Mouse (Mus musculus): ENCODE measurements at regions not wholly inside any gene's neighbourhood (a gene's known extent, or its start where the extent isn't known, plus 50 kb on each side); places are given as distances from the start of the nearest gene placed in this dataset.

DNA sequence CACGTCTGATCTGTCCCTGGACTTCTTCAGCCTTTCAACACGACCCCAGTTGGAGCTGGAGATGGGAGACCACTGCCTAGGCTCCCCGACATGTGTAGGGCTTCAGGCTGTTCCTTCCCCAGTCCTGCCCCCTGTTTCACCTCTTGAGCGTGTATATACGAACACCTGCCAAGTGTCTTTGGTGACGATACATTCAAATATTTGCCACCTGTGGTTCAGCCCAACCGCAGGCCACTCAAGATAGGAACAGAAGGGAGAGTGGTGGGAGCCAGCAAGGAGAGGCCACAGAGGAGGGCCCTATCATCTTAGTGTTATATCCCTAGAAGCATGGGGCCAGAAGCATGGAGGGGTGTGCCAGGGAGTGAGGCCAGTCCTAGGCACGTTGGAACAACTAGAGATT lies 59.9 kb upstream of the Wnt11 start:
- no peaks in the 10 kb centered on the region for H3K27me3 ChIP-seq (ENCODE audit: control insufficient read depth in 1 of 2, insufficient read depth in 2 of 2, low read length in 2 of 2)
- H3K27ac ChIP-seq (ENCODE audit: control insufficient read depth, low read depth, low read length): no peak overlapping the region
- no peaks in the 10 kb centered on the region for H3K79me2 ChIP-seq (ENCODE audit: control insufficient read depth, insufficient read depth, low read length, poor library complexity)
- H3K9me3 ChIP-seq (replicated peaks; ENCODE audit: insufficient read depth, low read length): no peaks in the 10 kb centered on the region
- no peak overlapping the region for H3K4me3 ChIP-seq (ENCODE audit: control insufficient read depth in 1 of 2, insufficient read depth in 1 of 2, low read depth in 2 of 2, low read length in 2 of 2)
- TF ChIP-seq RAD21 (IDR thresholded peaks at IDR 0.05; ENCODE audit: low read depth, low read length): no peak
- H3K36me3 ChIP-seq (ENCODE audit: control insufficient read depth in 1 of 2, insufficient read depth in 2 of 2, low read length in 2 of 2): no peaks in the 10 kb centered on the region
- no peak overlapping the region for H3K9ac ChIP-seq (ENCODE audit: control insufficient read depth, low read depth, low read length, poor library complexity, severe bottlenecking)
- DNase-seq (ENCODE audit: low read depth, low spot score): no peak
- H3K4me1 ChIP-seq (ENCODE audit: control insufficient read depth in 1 of 2, insufficient read depth in 2 of 2, low read length in 2 of 2): peaks cover 3 to 9% of the 10 kb centered on the region in 2 experiments; a peak in 3 of 4 replicates

GRCm38 (mm10) chr7:98777304-98777849 lies 57.5 kb upstream of the Wnt11 start:
- H3K27me3 ChIP-seq (ENCODE audit: control insufficient read depth in 1 of 2, insufficient read depth in 2 of 2, low read length in 2 of 2): no peaks in the 10 kb centered on the region; a peak in 1 of 4 replicates
- H3K9me3 ChIP-seq (replicated peaks; ENCODE audit: insufficient read depth, low read length): no peaks in the 10 kb centered on the region
- H3K79me2 ChIP-seq (ENCODE audit: control insufficient read depth, insufficient read depth, low read length, poor library complexity): no peaks in the 10 kb centered on the region
- no peak for DNase-seq (ENCODE audit: low read depth, low spot score)
- no peak overlapping the region for H3K9ac ChIP-seq (ENCODE audit: control insufficient read depth, low read depth, low read length, poor library complexity, severe bottlenecking)
- H3K36me3 ChIP-seq (ENCODE audit: control insufficient read depth in 1 of 2, insufficient read depth in 2 of 2, low read length in 2 of 2): no peaks in the 10 kb centered on the region
- TF ChIP-seq CHD1 (IDR thresholded peaks at IDR 0.05; ENCODE audit: low read depth, low read length) (no peak), TBP (IDR thresholded peaks at IDR 0.05; ENCODE audit: low read depth, low read length) (no peak), POLR2A (IDR thresholded peaks at IDR 0.05; ENCODE audit: control insufficient read depth in 1 of 2, insufficient read depth in 1 of 2, low read depth in 1 of 2, low read length in 2 of 2, poor library complexity in 1 of 2) (no peak), ZKSCAN1 (IDR thresholded peaks at IDR 0.05; ENCODE audit: low read depth, low read length) (no peak), NRF1 (IDR thresholded peaks at IDR 0.05; ENCODE audit: insufficient read depth, low read depth, low read length, poor library complexity, severe bottlenecking) (no peak), GATA1 (IDR thresholded peaks at IDR 0.05; ENCODE audit: low read depth, low read length) (no peak), EP300 (IDR thresholded peaks at IDR 0.05; ENCODE audit: low read depth in 1 of 2, low read length in 2 of 2) (no peak)
- no peaks in the 10 kb centered on the region for H3K4me1 ChIP-seq (ENCODE audit: control insufficient read depth in 1 of 2, insufficient read depth in 2 of 2, low read length in 2 of 2)
- H3K27ac ChIP-seq (ENCODE audit: control insufficient read depth, low read depth, low read length): no peak overlapping the region
- H3K4me3 ChIP-seq (ENCODE audit: control insufficient read depth in 1 of 2, insufficient read depth in 1 of 2, low read depth in 2 of 2, low read length in 2 of 2): no peak overlapping the region

GRCm38 (mm10) chr7:98778929-98779328 lies 56.0 kb upstream of the Wnt11 start:
- DNase-seq (ENCODE audit: low read depth, low spot score): peak; percentile 63

More at GRCm38 (mm10) chr7:98778929-98779328, 56.0 kb upstream of the Wnt11 start:
- Histone ChIP-seq H3K4me3 (ENCODE audit: control insufficient read depth in 1 of 2, insufficient read depth in 1 of 2, low read depth in 2 of 2, low read length in 2 of 2) (no peak overlapping the region), H3K9ac (ENCODE audit: control insufficient read depth, low read depth, low read length, poor library complexity, severe bottlenecking) (no peak overlapping the region), H3K4me1 (ENCODE audit: control insufficient read depth in 1 of 2, insufficient read depth in 2 of 2, low read length in 2 of 2) (no peaks in the 10 kb centered on the region), H3K36me3 (ENCODE audit: control insufficient read depth in 1 of 2, insufficient read depth in 2 of 2, low read length in 2 of 2) (no peaks in the 10 kb centered on the region), H3K27ac (ENCODE audit: control insufficient read depth, low read depth, low read length) (no peak overlapping the region), H3K79me2 (ENCODE audit: control insufficient read depth, insufficient read depth, low read length, poor library complexity) (no peaks in the 10 kb centered on the region), H3K27me3 (ENCODE audit: control insufficient read depth in 1 of 2, insufficient read depth in 2 of 2, low read length in 2 of 2) (no peaks in the 10 kb centered on the region; a peak in 3 of 4 replicates), H3K9me3 (replicated peaks; ENCODE audit: insufficient read depth, low read length) (no peaks in the 10 kb centered on the region)
- TF ChIP-seq TCF12 (IDR thresholded peaks at IDR 0.05; ENCODE audit: low read depth, low read length): no peak
- TF ChIP-seq CTCF (IDR thresholded peaks at IDR 0.05 in 2 of 3, conservative IDR thresholded peaks at IDR 0.05 in 1 of 3; ENCODE audit: control insufficient read depth in 1 of 3, insufficient read depth in 1 of 3, low read depth in 2 of 3, low read length in 3 of 3, poor library complexity in 1 of 3, severe bottlenecking in 1 of 3): peak; percentile 79 to 93 (median 81)
- no peak for TF ChIP-seq SIN3A (IDR thresholded peaks at IDR 0.05; ENCODE audit: low read length)
- TF ChIP-seq GABPA (IDR thresholded peaks at IDR 0.05; ENCODE audit: low read depth, low read length): no peak
- no peak for TF ChIP-seq MAZ (IDR thresholded peaks at IDR 0.05; ENCODE audit: low read depth, low read length)
- TF ChIP-seq RAD21 (IDR thresholded peaks at IDR 0.05; ENCODE audit: low read depth, low read length): peak; percentile 64
- TF ChIP-seq MAFK (IDR thresholded peaks at IDR 0.05; ENCODE audit: borderline replicate concordance, low read depth, low read length): no peak
- no peak for TF ChIP-seq NELFE (IDR thresholded peaks at IDR 0.05; ENCODE audit: low read depth, low read length)
- no peak for TF ChIP-seq TBP (IDR thresholded peaks at IDR 0.05; ENCODE audit: low read depth, low read length)
- no peak for TF ChIP-seq JUND (IDR thresholded peaks at IDR 0.05; ENCODE audit: low read depth, low read length)
- no peak for TF ChIP-seq POLR2AphosphoS2 (IDR thresholded peaks at IDR 0.05; ENCODE audit: low read length)
- no peak for TF ChIP-seq USF2 (IDR thresholded peaks at IDR 0.05; ENCODE audit: borderline replicate concordance in 1 of 2, insufficient read depth in 1 of 2, low read depth in 1 of 2, low read length in 2 of 2)
- TF ChIP-seq MXI1 (IDR thresholded peaks at IDR 0.05; ENCODE audit: low read depth, low read length): no peak
- TF ChIP-seq UBTF (IDR thresholded peaks at IDR 0.05; ENCODE audit: borderline replicate concordance, insufficient read depth, low read depth, low read length): no peak
- TF ChIP-seq ETS1 (IDR thresholded peaks at IDR 0.05; ENCODE audit: low read depth, low read length): no peak
- TF ChIP-seq GATA1 (IDR thresholded peaks at IDR 0.05; ENCODE audit: low read depth, low read length): no peak
- no peak for TF ChIP-seq TAL1 (IDR thresholded peaks at IDR 0.05; ENCODE audit: low read length)
- peak; percentile 46; the same call in 1 of the 2 replicates for TF ChIP-seq ZC3H11A (IDR thresholded peaks at IDR 0.05; ENCODE audit: low read depth, low read length)
- no peak for TF ChIP-seq HCFC1 (IDR thresholded peaks at IDR 0.05; ENCODE audit: low read depth, low read length)
- peak; percentile 79 for TF ChIP-seq SMC3 (IDR thresholded peaks at IDR 0.05; ENCODE audit: low read depth, low read length)
- TF ChIP-seq CHD2 (IDR thresholded peaks at IDR 0.05; ENCODE audit: low read length): no peak
